ENCODE assay signal across 16 mouse cellular contexts in the genomic region with DNA sequence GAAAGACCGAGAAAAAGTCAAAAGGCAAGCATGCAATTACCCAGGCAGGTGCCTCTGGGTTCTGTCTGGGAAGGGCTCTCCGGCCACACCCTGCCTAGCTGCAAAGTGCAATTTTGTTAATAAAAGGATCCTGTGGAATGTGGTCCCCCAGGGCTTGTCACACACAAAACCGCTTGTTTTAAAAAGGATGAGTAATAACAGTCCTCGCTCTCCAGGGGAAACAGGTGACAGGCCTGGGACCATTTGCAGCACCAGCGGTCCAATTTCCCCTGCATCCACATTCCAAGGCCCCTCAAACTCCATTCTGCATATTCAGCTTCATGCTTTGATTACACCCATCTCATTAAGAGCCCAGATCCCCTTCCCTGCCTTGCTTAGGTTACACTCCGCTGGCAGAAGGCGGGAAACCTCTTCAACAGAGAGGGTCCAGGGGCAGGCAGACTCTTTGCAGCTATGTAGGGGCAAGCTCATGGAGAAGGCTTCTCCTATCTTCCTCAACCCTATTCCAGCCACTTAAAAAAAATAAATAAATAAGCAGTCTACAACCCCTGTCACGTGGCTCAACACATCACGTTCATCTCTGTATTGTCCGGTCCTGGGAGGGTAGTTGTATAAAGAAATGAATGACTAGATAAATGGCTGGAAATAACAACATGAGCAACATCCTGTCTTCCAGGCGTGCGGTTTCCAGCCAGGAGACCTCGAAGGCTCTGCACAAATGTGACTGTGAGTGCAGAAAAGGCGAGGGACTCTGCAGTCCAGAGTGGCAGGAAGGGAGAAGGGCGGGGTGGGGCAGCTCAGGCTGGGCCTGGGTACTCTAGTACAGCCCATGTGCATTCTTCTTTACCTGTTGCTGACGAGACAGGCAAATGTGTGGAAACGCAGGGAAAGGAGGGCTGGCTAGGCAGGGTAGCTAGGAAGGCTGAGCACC. TPM values are rescaled to one million over a fixed set of nuclear protein-coding genes. Genes with fewer than 3 reads are reported as not detected.
DNase-seq lines count a peak whose midpoint lies in the region; ATAC-seq and TF ChIP-seq lines count a peak whose summit lies in the region.
"Had no signal": no experiment of that assay in that cellular context is flagged by ENCODE, and none has a peak within 500 bp of the region (broad histone marks: within the 10 kb centered on the region; RNA-seq: fewer than 3 reads in every experiment).

No protein-coding gene starts in this region.

- DNase-seq in hindbrain, embryonic 10.5 days (ENCODE audit: low spot score): no peak
- no peak for DNase-seq in hindbrain, embryonic 11.5 days (ENCODE audit: low spot score)
- DNase-seq in R1 (ENCODE audit: low read depth, low spot score): peak; percentile 62
- DNase-seq: adrenal gland, postnatal 25 days; cerebellum, adult 2 months; gastrocnemius, postnatal 14 days; kidney, adult 2 months; lung, embryonic 14.5 days; thymus, postnatal 36 days had no signal

- H3K9me3 ChIP-seq in hindbrain, embryonic 10.5 days: no peaks in the 10 kb centered on the region
- no peaks in the 10 kb centered on the region for H3K9me3 ChIP-seq in hindbrain, embryonic 11.5 days (ENCODE audit: control insufficient read depth, low read length)
- H3K9me3 ChIP-seq in midbrain, embryonic 13.5 days: no peaks in the 10 kb centered on the region
- H3K9me3 ChIP-seq in midbrain, embryonic 15.5 days: no peaks in the 10 kb centered on the region
- H3K9me3 ChIP-seq: embryonic facial prominence, embryonic 12.5 days; heart, embryonic 15.5 days had no signal

- no peak overlapping the region for H3K4me3 ChIP-seq in hindbrain, embryonic 10.5 days
- H3K4me3 ChIP-seq in hindbrain, embryonic 11.5 days (ENCODE audit: low read depth, low read length): no peak overlapping the region
- no peak overlapping the region for H3K4me3 ChIP-seq in midbrain, embryonic 13.5 days (replicated peaks)
- H3K4me3 ChIP-seq in midbrain, embryonic 15.5 days: no peak overlapping the region
- H3K4me3 ChIP-seq in myocyte: no peak overlapping the region
- H3K4me3 ChIP-seq: embryonic facial prominence, embryonic 12.5 days; heart, embryonic 15.5 days had no signal

- no peak overlapping the region for H3ac ChIP-seq in myocyte (ENCODE audit: control insufficient read depth, insufficient read length)

- no peaks in the 10 kb centered on the region for H3K36me3 ChIP-seq in hindbrain, embryonic 10.5 days
- H3K36me3 ChIP-seq in hindbrain, embryonic 11.5 days (ENCODE audit: control insufficient read depth, insufficient read depth, low read length): no peaks in the 10 kb centered on the region
- no peaks in the 10 kb centered on the region for H3K36me3 ChIP-seq in midbrain, embryonic 13.5 days
- H3K36me3 ChIP-seq in midbrain, embryonic 15.5 days (replicated peaks): no peaks in the 10 kb centered on the region
- no peaks in the 10 kb centered on the region for H3K36me3 ChIP-seq in myocyte (ENCODE audit: control insufficient read depth, insufficient read depth)
- H3K36me3 ChIP-seq: embryonic facial prominence, embryonic 12.5 days; heart, embryonic 15.5 days had no signal

- H3K27me3 ChIP-seq in hindbrain, embryonic 10.5 days (ENCODE audit: insufficient read depth, poor library complexity, severe bottlenecking): no peaks in the 10 kb centered on the region
- no peaks in the 10 kb centered on the region for H3K27me3 ChIP-seq in hindbrain, embryonic 11.5 days (ENCODE audit: control insufficient read depth, insufficient read depth, low read length)
- no peaks in the 10 kb centered on the region for H3K27me3 ChIP-seq in midbrain, embryonic 13.5 days
- H3K27me3 ChIP-seq in midbrain, embryonic 15.5 days (replicated peaks): no peaks in the 10 kb centered on the region
- H3K27me3 ChIP-seq in myocyte (ENCODE audit: control insufficient read depth, insufficient read depth, insufficient read length): no peaks in the 10 kb centered on the region
- H3K27me3 ChIP-seq: embryonic facial prominence, embryonic 12.5 days; heart, embryonic 15.5 days had no signal

- H3K4me1 ChIP-seq in hindbrain, embryonic 10.5 days (replicated peaks): peaks cover 40% of the 10 kb centered on the region
- H3K4me1 ChIP-seq in hindbrain, embryonic 11.5 days (replicated peaks; ENCODE audit: control insufficient read depth, insufficient read depth, low read length): no peaks in the 10 kb centered on the region
- H3K4me1 ChIP-seq in midbrain, embryonic 13.5 days (replicated peaks): peaks cover 18% of the 10 kb centered on the region
- no peaks in the 10 kb centered on the region for H3K4me1 ChIP-seq in midbrain, embryonic 15.5 days

- peak overlapping the region; percentile 35; the same call in 1 of the 2 replicates for H3K27ac ChIP-seq in hindbrain, embryonic 10.5 days
- H3K27ac ChIP-seq in hindbrain, embryonic 11.5 days (ENCODE audit: low read depth, low read length): no peak overlapping the region
- no peak overlapping the region for H3K27ac ChIP-seq in midbrain, embryonic 13.5 days
- H3K27ac ChIP-seq in midbrain, embryonic 15.5 days: no peak overlapping the region
- H3K27ac ChIP-seq: embryonic facial prominence, embryonic 12.5 days; heart, embryonic 15.5 days had no signal

- no peak overlapping the region for H3K4me2 ChIP-seq in hindbrain, embryonic 11.5 days (replicated peaks; ENCODE audit: low read depth, low read length)
- H3K4me2 ChIP-seq in midbrain, embryonic 13.5 days (replicated peaks): no peak overlapping the region
- no peak overlapping the region for H3K4me2 ChIP-seq in midbrain, embryonic 15.5 days
- peak overlapping the region; percentile 39 for H3K4me2 ChIP-seq in myocyte (ENCODE audit: low read depth)
- H3K4me2 ChIP-seq: embryonic facial prominence, embryonic 12.5 days; heart, embryonic 15.5 days; liver, embryonic 11.5 days; lung, embryonic 14.5 days had no signal

- ATAC-seq in hindbrain, embryonic 11.5 days (ENCODE audit: low FRiP score): no peak
- 0 out of 2 replicates have a peak, but pooled peaks have one; percentile 48 for ATAC-seq in midbrain, embryonic 13.5 days
- ATAC-seq in midbrain, embryonic 15.5 days (replicated peaks): no peak
- ATAC-seq in inflammation-experienced regulatory T-cells, adult 6 months: no peak

- WGBS in hindbrain, embryonic 10.5 days: 72% methylated on average over 17 of the region's 17 CpGs
- 68% methylated on average over 17 of the region's 17 CpGs for WGBS in hindbrain, embryonic 11.5 days
- WGBS in midbrain, embryonic 13.5 days: 69% methylated on average over 17 of the region's 17 CpGs
- 69% methylated on average over 17 of the region's 17 CpGs for WGBS in midbrain, embryonic 15.5 days

- TF ChIP-seq POLR2A in myocyte (IDR thresholded peaks at IDR 0.05; ENCODE audit: insufficient read length, low read depth): no peak

- H3K9ac ChIP-seq in hindbrain, embryonic 11.5 days (ENCODE audit: low read depth, low read length): no peak overlapping the region
- no peak overlapping the region for H3K9ac ChIP-seq in midbrain, embryonic 13.5 days (replicated peaks)
- no peak overlapping the region for H3K9ac ChIP-seq in midbrain, embryonic 15.5 days
- H3K9ac ChIP-seq: embryonic facial prominence, embryonic 12.5 days; heart, embryonic 15.5 days; lung, embryonic 14.5 days had no signal

- no peaks in the 10 kb centered on the region for H3K79me2 ChIP-seq in myocyte (ENCODE audit: control insufficient read depth, insufficient read depth)

TF ChIP-seq in myocyte, 11 proteins besides CTCF, POLR2A, EP300 and RAD21:
- peak; percentile 81 for TF ChIP-seq USF1 (IDR thresholded peaks at IDR 0.05; ENCODE audit: low read depth)
- peak in 1 of 3 experiments; percentile 51 for TF ChIP-seq MYOG (IDR thresholded peaks at IDR 0.05; ENCODE audit: control insufficient read depth in 1 of 3, insufficient read depth in 1 of 3, insufficient read length in 2 of 3, low read depth in 2 of 3)
- peak in 2 of 3 experiments; percentile 76 to 77 for TF ChIP-seq MYOD1 (IDR thresholded peaks at IDR 0.05; ENCODE audit: control insufficient read depth in 1 of 3, insufficient read length in 2 of 3, low read depth in 2 of 3)
- no peak for TF ChIP-seq REST (IDR thresholded peaks at IDR 0.05; ENCODE audit: insufficient read depth, insufficient read length)

RNA-seq across cellular contexts. Expression of a gene that starts 19.5 kb away (rescaled TPM):
- 22.9 and 32.9 TPM in 2 replicates for polyA plus RNA-seq in hindbrain, embryonic 10.5 days (2016; fragmentation: Nextera tagmentation; extraction: Ambion mirVana)
- 15.9 and 22.6 TPM in 2 replicates for polyA plus RNA-seq in hindbrain, embryonic 11.5 days (2014; fragmentation: Nextera tagmentation; extraction: Ambion mirVana)
- 16.4 and 18.4 TPM in 2 replicates for polyA plus RNA-seq in midbrain, embryonic 13.5 days (2015; fragmentation: Nextera tagmentation; extraction: Ambion mirVana)
- polyA plus RNA-seq in midbrain, embryonic 15.5 days (2015; fragmentation: Nextera tagmentation; extraction: Ambion mirVana): 31.2 and 31.5 TPM in 2 replicates
- polyA plus RNA-seq in myocyte (2012; fragmentation: generic; extraction: Trizol): 28.6 TPM
- polyA plus RNA-seq in inflammation-experienced regulatory T-cells, adult 6 months (2017; shearing (Covaris generic)): under 1 TPM; 0.11 to 0.20 (median 0.19) TPM

Comparison
In these comparisons a context has a peak if more than half of its experiments do, and no peak if none do; other contexts are left out.
1. RNA of a gene that starts 19.5 kb away (polyA plus RNA-seq): 31.2 to 31.5 TPM in midbrain, embryonic 15.5 days, 28.6 TPM in myocyte (single experiment), 22.9 to 32.9 TPM in hindbrain, embryonic 10.5 days, 15.9 to 22.6 TPM in hindbrain, embryonic 11.5 days and 16.4 to 18.4 TPM in midbrain, embryonic 13.5 days; 0.11 to 0.20 TPM in inflammation-experienced regulatory T-cells, adult 6 months; every median in the first group is over 10 times any median in the second.